Mouse (Mus musculus) thymus, postnatal 0 days (tissue): Measurements from ENCODE around the gene Carm1. TPM values are rescaled to one million over a fixed set of nuclear protein-coding genes. Genes with fewer than 3 reads are reported as not detected.

Source experiments
- DNase-seq: peaks from one replicate; pipeline ENCODE4 v3.0.0-alpha.2; 2015; ENCODE audit warnings: low spot score
- microRNA counts: library from miRNA; unstranded; fragments of <30 nt; microRNA quantifications from one replicate; lab custom pipeline; 2015
- microRNA-seq: library from miRNA; unstranded; fragments of <30 nt; microRNA quantifications from one replicate; pipeline ENCODE4, GENCODE M21; 2016; ENCODE audit warnings: borderline number of aligned reads
- polyA plus RNA-seq: library from polyadenylated mRNA; unstranded; fragments of >200 nt; fragmentation: Nextera tagmentation; extraction: Ambion mirVana; gene quantifications from 2 replicates; pipeline ENCODE4 v1.2.1, GENCODE M21; 2015

The Carm1 gene
- polyA plus RNA-seq, 1 experiment from 2014 or later, result 10.9 TPM

GRCm38 (mm10) chr9:21606648-21607047, 60.0 kb downstream of the Carm1 start:
- DNase-seq, result no peak

- DNase-seq, result peak; percentile 41
These were observed 63.2 kb downstream of the Carm1 start for GRCm38 (mm10) chr9:21609861-21610260.

GRCm38 (mm10) chr9:21614864-21615616, 68.3 kb downstream of the Carm1 start:
- DNase-seq, result no peak

GRCm38 (mm10) chr9:21615617-21616231, 69.0 kb downstream of the Carm1 start, which contains the start of gene Smarca4:
TSS of gene Smarca4 (plus strand) at chr9:21616169.
- peak; percentile 100 for DNase-seq

- no peak for DNase-seq
These were observed 69.6 kb downstream of the Carm1 start for GRCm38 (mm10) chr9:21616232-21616781.

- no peak for DNase-seq
These were observed 70.4 kb downstream of the Carm1 start for GRCm38 (mm10) chr9:21617066-21617465.

- no peak for DNase-seq
These were observed 73.5 kb downstream of the Carm1 start for GRCm38 (mm10) chr9:21620229-21620628.

- no peak for DNase-seq
These were observed 76.0 kb downstream of the Carm1 start for GRCm38 (mm10) chr9:21622676-21623075.

- peak; percentile 85 for DNase-seq
These were observed 78.9 kb downstream of the Carm1 start for GRCm38 (mm10) chr9:21625342-21626339.

- peak; percentile 54 for DNase-seq
These were observed 79.9 kb downstream of the Carm1 start for GRCm38 (mm10) chr9:21626571-21626970.

- DNase-seq, result peak; percentile 31
These were observed 80.6 kb downstream of the Carm1 start for GRCm38 (mm10) chr9:21627145-21627795.

- DNase-seq, result peak; percentile 67
These were observed 84.0 kb downstream of the Carm1 start for GRCm38 (mm10) chr9:21630673-21631072.

- DNase-seq, result no peak
These were observed 86.4 kb downstream of the Carm1 start for GRCm38 (mm10) chr9:21633106-21633505.

GRCm38 (mm10) chr9:21635639-21636038, 88.9 kb downstream of the Carm1 start:
- no peak for DNase-seq

- no peak for DNase-seq
These were observed 92.3 kb downstream of the Carm1 start for GRCm38 (mm10) chr9:21639031-21639430.

MicroRNAs within 50 kb of the gene (microRNA counts, 519-probe panel; counts per million panel counts)
- 473 counts per million, percentile 71 among the panel's probes with 10 or more counts for microRNA mmu-miR-1946b (lab: Ali Mortazavi, UCI)

Small RNA genes within 50 kb of the gene (microRNA-seq; reads per million reads assigned to microRNA genes)
- gene Mir1946b, result not detected

Other genes starting within 250 kb of the Carm1 start
- gene Ap1m2, start 234.6 kb upstream of the Carm1 start, polyA plus RNA-seq, result 20.2 and 21.0 TPM in 2 replicates
- 161 and 167 TPM in 2 replicates for gene Slc44a2, start 226.2 kb upstream of the Carm1 start, polyA plus RNA-seq
- gene Ilf3, start 179.0 kb upstream of the Carm1 start, polyA plus RNA-seq, result 138 TPM in 2 replicates
- 27.0 and 29.1 TPM in 2 replicates for gene Qtrt1, start 135.1 kb upstream of the Carm1 start, polyA plus RNA-seq
- 107 TPM in 2 replicates for gene Dnm2, start 122.0 kb upstream of the Carm1 start, polyA plus RNA-seq
- 30.2 and 31.1 TPM in 2 replicates for gene Tmed1, start 36.6 kb upstream of the Carm1 start, polyA plus RNA-seq
- 18.8 and 19.9 TPM in 2 replicates for gene AB124611, start 20.7 kb upstream of the Carm1 start, polyA plus RNA-seq
- gene Timm29, start 45.8 kb downstream of the Carm1 start, polyA plus RNA-seq, result 28.8 and 30.9 TPM in 2 replicates
- gene Yipf2, start 45.9 kb downstream of the Carm1 start, polyA plus RNA-seq, result 26.8 and 27.2 TPM in 2 replicates
- 62.3 and 71.5 TPM in 2 replicates for gene Smarca4, start 69.3 kb downstream of the Carm1 start, polyA plus RNA-seq
- gene Ldlr, start 176.6 kb downstream of the Carm1 start, polyA plus RNA-seq, result 16.9 and 21.8 TPM in 2 replicates
- gene Spc24, start 213.4 kb downstream of the Carm1 start, polyA plus RNA-seq, result 136 and 144 TPM in 2 replicates